Mouse (Mus musculus) urinary bladder, postnatal 14 days (tissue): Measurements from ENCODE around the gene Mfsd11.
A peak's percentile ranks its signal among the peaks of the same experiment; 100 is the strongest.
"Not testable (repeated sequence)": the region's sequence is repeated elsewhere in the genome, so short reads cannot be mapped to it uniquely, and the experiment has no call there.

Experiments used
- DNase-seq: peaks from one replicate; pipeline ENCODE4 v3.0.0; 2021; ENCODE audit warnings: low spot score

The Mfsd11 gene

GRCm38 (mm10) chr11:116821057-116821940 lies 30.9 kb upstream of the Mfsd11 start:
- no peak for DNase-seq

- no peak for DNase-seq
These were observed 30.0 kb upstream of the Mfsd11 start for GRCm38 (mm10) chr11:116822215-116822614.

GRCm38 (mm10) chr11:116822626-116823025 lies 29.6 kb upstream of the Mfsd11 start:
- no peak for DNase-seq

GRCm38 (mm10) chr11:116823255-116823654 lies 29.0 kb upstream of the Mfsd11 start:
- no peak for DNase-seq

GRCm38 (mm10) chr11:116823885-116824284 lies 28.4 kb upstream of the Mfsd11 start:
- DNase-seq: not testable (repeated sequence)

GRCm38 (mm10) chr11:116825230-116825629 lies 27.0 kb upstream of the Mfsd11 start:
- DNase-seq: no peak

- no peak for DNase-seq
These were observed 25.4 kb upstream of the Mfsd11 start for GRCm38 (mm10) chr11:116826550-116827504.

GRCm38 (mm10) chr11:116827534-116828165 lies 24.6 kb upstream of the Mfsd11 start, which contains the start of gene Mxra7:
TSS of gene Mxra7 (minus strand) at chr11:116828046.
- peak; percentile 84 for DNase-seq

- peak; percentile 51 for DNase-seq
These were observed 20.0 kb upstream of the Mfsd11 start for GRCm38 (mm10) chr11:116832172-116832685.

GRCm38 (mm10) chr11:116834954-116835353 lies 17.3 kb upstream of the Mfsd11 start:
- no peak for DNase-seq

- no peak for DNase-seq
These were observed 16.0 kb upstream of the Mfsd11 start for GRCm38 (mm10) chr11:116836283-116836682.

GRCm38 (mm10) chr11:116837441-116837840 lies 14.8 kb upstream of the Mfsd11 start:
- DNase-seq: no peak

- no peak for DNase-seq
These were observed 13.3 kb upstream of the Mfsd11 start for GRCm38 (mm10) chr11:116838936-116839335.

- no peak for DNase-seq
These were observed 12.6 kb upstream of the Mfsd11 start for GRCm38 (mm10) chr11:116839601-116840000.

GRCm38 (mm10) chr11:116840748-116841147 lies 11.5 kb upstream of the Mfsd11 start:
- DNase-seq: no peak

GRCm38 (mm10) chr11:116842531-116843260 lies 9.5 kb upstream of the Mfsd11 start:
- peak; percentile 60 for DNase-seq

GRCm38 (mm10) chr11:116843261-116844233 lies 8.7 kb upstream of the Mfsd11 start, which contains the start of the genes Mettl23 and Jmjd6:
TSS of gene Mettl23 (plus strand) at chr11:116843278.
TSS of gene Jmjd6 (minus strand) at chr11:116843449.
- DNase-seq: peak; percentile 98

GRCm38 (mm10) chr11:116846593-116847181 lies 5.6 kb upstream of the Mfsd11 start:
- DNase-seq: no peak
